Mouse (Mus musculus) urinary bladder, postnatal 25 days (tissue): ENCODE results near the gene Meltf.

ENCODE experiments used
- DNase-seq: peaks from one replicate; pipeline ENCODE4 v3.0.0; 2022; ENCODE audit warnings: low spot score

The Meltf gene

GRCm38 (mm10) chr16:31893396-31894141 is 15.0 kb downstream of the Meltf start:
- DNase-seq, result no peak

- no peak for DNase-seq
Observed at GRCm38 (mm10) chr16:31896971-31897774, 18.6 kb downstream of the Meltf start.

- no peak for DNase-seq
Observed at GRCm38 (mm10) chr16:31898546-31899326, 20.1 kb downstream of the Meltf start.

GRCm38 (mm10) chr16:31901886-31902285 is 23.3 kb downstream of the Meltf start:
- no peak for DNase-seq

- DNase-seq, result no peak
Observed at GRCm38 (mm10) chr16:31903239-31903638, 24.6 kb downstream of the Meltf start.

- no peak for DNase-seq
Observed at GRCm38 (mm10) chr16:31905331-31905730, 26.7 kb downstream of the Meltf start.

GRCm38 (mm10) chr16:31905891-31906825 is 27.5 kb downstream of the Meltf start:
- DNase-seq, result no peak

- peak; percentile 35 for DNase-seq
Observed at GRCm38 (mm10) chr16:31906896-31907295, 28.3 kb downstream of the Meltf start.

GRCm38 (mm10) chr16:31908959-31909358 is 30.3 kb downstream of the Meltf start:
- no peak for DNase-seq

- no peak for DNase-seq
Observed at GRCm38 (mm10) chr16:31910281-31910847, 31.8 kb downstream of the Meltf start.

GRCm38 (mm10) chr16:31917776-31918175 is 39.2 kb downstream of the Meltf start:
- no peak for DNase-seq

GRCm38 (mm10) chr16:31918248-31918724 is 39.7 kb downstream of the Meltf start:
- DNase-seq, result peak; percentile 64

GRCm38 (mm10) chr16:31924368-31924767 is 45.8 kb downstream of the Meltf start:
- DNase-seq, result no peak

GRCm38 (mm10) chr16:31926091-31926490 is 47.5 kb downstream of the Meltf start:
- DNase-seq, result no peak

- no peak for DNase-seq
Observed at GRCm38 (mm10) chr16:31926547-31927182, 48.1 kb downstream of the Meltf start.

GRCm38 (mm10) chr16:31927412-31927811 is 48.8 kb downstream of the Meltf start:
- no peak for DNase-seq

- DNase-seq, result no peak
Observed at GRCm38 (mm10) chr16:31931330-31931729, 52.7 kb downstream of the Meltf start.

- DNase-seq, result no peak
Observed at GRCm38 (mm10) chr16:31932255-31932654, 53.6 kb downstream of the Meltf start.

- peak; percentile 74 for DNase-seq
Observed at GRCm38 (mm10) chr16:31932840-31933697, 54.5 kb downstream of the Meltf start.
